28 mouse cellular contexts compared by ENCODE assay signal in the genomic region with DNA sequence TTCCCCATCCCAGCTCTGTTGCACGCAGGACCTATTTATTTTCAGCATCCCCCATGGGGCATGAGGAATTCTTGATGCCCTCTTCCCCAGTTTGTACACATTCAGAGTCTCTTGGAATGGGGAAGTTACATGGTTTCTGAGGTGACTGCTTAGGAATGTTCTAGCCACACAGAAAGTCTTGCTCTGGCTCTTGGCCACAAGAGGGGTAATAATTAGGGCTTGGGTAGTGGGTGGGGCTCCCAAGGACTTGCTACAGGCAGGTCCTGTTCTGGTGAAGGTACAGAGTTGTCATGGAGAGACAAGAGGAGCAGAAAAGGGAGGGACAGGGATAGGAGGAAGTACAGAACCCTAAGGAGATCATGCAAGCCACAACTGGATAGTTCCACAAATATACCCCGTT. TPM values are rescaled to one million over a fixed set of nuclear protein-coding genes. Genes with fewer than 3 reads are reported as not detected.
DNase-seq lines count a peak whose midpoint lies in the region; ATAC-seq and TF ChIP-seq lines count a peak whose summit lies in the region.
"Had no signal": no experiment of that assay in that cellular context is flagged by ENCODE, and none has a peak within 500 bp of the region (broad histone marks: within the 10 kb centered on the region; RNA-seq: fewer than 3 reads in every experiment).

No protein-coding gene starts in this region.

- TF ChIP-seq CTCF in lung, postnatal 0 days (IDR thresholded peaks at IDR 0.05), result no peak

- H3K27ac ChIP-seq in lung, postnatal 0 days (ENCODE audit: low read length), result peak overlapping the region; percentile 20; the same call in 1 of the 2 replicates
- no peak overlapping the region for H3K27ac ChIP-seq in forebrain, embryonic 13.5 days
- H3K27ac ChIP-seq: embryonic facial prominence, embryonic 15.5 days; hindbrain, embryonic 10.5 days; left cerebral cortex, adult 2 months; midbrain, embryonic 10.5 days; stomach, embryonic 15.5 days had no signal

- no peak overlapping the region for H3K4me2 ChIP-seq in lung, postnatal 0 days (replicated peaks; ENCODE audit: low read depth, low read length)
- H3K4me2 ChIP-seq in forebrain, embryonic 13.5 days, result no peak overlapping the region
- H3K4me2 ChIP-seq: embryonic facial prominence, embryonic 15.5 days; stomach, embryonic 15.5 days had no signal

- no peaks in the 10 kb centered on the region for H3K4me1 ChIP-seq in lung, postnatal 0 days (ENCODE audit: insufficient read depth, low read depth, low read length)
- H3K4me1 ChIP-seq in forebrain, embryonic 13.5 days, result no peaks in the 10 kb centered on the region
- H3K4me1 ChIP-seq: embryonic facial prominence, embryonic 15.5 days; hindbrain, embryonic 10.5 days; midbrain, embryonic 10.5 days; stomach, embryonic 15.5 days had no signal

- TF ChIP-seq EP300 in lung, postnatal 0 days (IDR thresholded peaks at IDR 0.05), result peak; percentile 88

- 50% methylated on average over 2 of the region's 2 CpGs for WGBS in lung, postnatal 0 days
- WGBS in forebrain, embryonic 13.5 days, result 86% methylated on average over 2 of the region's 2 CpGs

- H3K9me3 ChIP-seq in lung, postnatal 0 days (ENCODE audit: low read length), result no peaks in the 10 kb centered on the region
- no peaks in the 10 kb centered on the region for H3K9me3 ChIP-seq in forebrain, embryonic 13.5 days (replicated peaks)
- H3K9me3 ChIP-seq: midbrain, embryonic 10.5 days; stomach, embryonic 15.5 days had no signal

- 0 out of 2 replicates have a peak, but pooled peaks have one; percentile 22 for ATAC-seq in common myeloid progenitor, adult 5-6 weeks (replicated peaks; ENCODE audit: low read depth, poor library complexity, severe bottlenecking)
- peak; percentile 90 for ATAC-seq in lung, postnatal 0 days
- 0 out of 2 replicates have a peak, but pooled peaks have one; percentile 14 for ATAC-seq in megakaryocyte progenitor cell, adult 5-6 weeks (replicated peaks; ENCODE audit: poor library complexity)
- no peak for ATAC-seq in forebrain, embryonic 13.5 days
- ATAC-seq: activated CD4-positive, CD25-positive, alpha-beta regulatory T cell, adult 4 months had no signal

- no peaks in the 10 kb centered on the region for H3K36me3 ChIP-seq in lung, postnatal 0 days (ENCODE audit: insufficient read depth, low read length)
- no peaks in the 10 kb centered on the region for H3K36me3 ChIP-seq in forebrain, embryonic 13.5 days (ENCODE audit: poor library complexity, severe bottlenecking)
- H3K36me3 ChIP-seq: embryonic facial prominence, embryonic 15.5 days; hindbrain, embryonic 10.5 days; midbrain, embryonic 10.5 days; stomach, embryonic 15.5 days had no signal

- peak; percentile 11 for DNase-seq in urinary bladder, postnatal 25 days (ENCODE audit: low spot score)
- no peak for DNase-seq in urinary bladder, postnatal 4 days (ENCODE audit: low spot score in 2 of 2)
- peak; percentile 88 for DNase-seq in lung, postnatal 0 days (ENCODE audit: low spot score)
- DNase-seq in c-Kit-positive CD71-positive TER-119-positive erythroid progenitor cells, embryonic 14.5 days (ENCODE audit: low spot score), result no peak
- no peak for DNase-seq in spleen, postnatal 4 days (ENCODE audit: low spot score in 2 of 2)
- DNase-seq: cerebellum, adult 11-12 months; cerebellum, postnatal 25 days; gastrocnemius, postnatal 10 days; kidney, adult 18-20 months; kidney, postnatal 25 days; layer of hippocampus, adult 9-11 months; left cerebral cortex, postnatal 4 days; liver; right cerebral cortex, postnatal 25 days had no signal

- H3K4me3 ChIP-seq in lung, postnatal 0 days (ENCODE audit: low read depth, low read length), result no peak overlapping the region
- H3K4me3 ChIP-seq in forebrain, embryonic 13.5 days, result no peak overlapping the region
- H3K4me3 ChIP-seq: embryonic facial prominence, embryonic 15.5 days; hindbrain, embryonic 10.5 days; left cerebral cortex, adult 2 months; midbrain, embryonic 10.5 days; stomach, embryonic 15.5 days had no signal

- H3K27me3 ChIP-seq in lung, postnatal 0 days (replicated peaks; ENCODE audit: insufficient read depth, low read length), result no peaks in the 10 kb centered on the region
- no peaks in the 10 kb centered on the region for H3K27me3 ChIP-seq in forebrain, embryonic 13.5 days
- H3K27me3 ChIP-seq: embryonic facial prominence, embryonic 15.5 days; stomach, embryonic 15.5 days had no signal

- H3K9ac ChIP-seq in lung, postnatal 0 days (replicated peaks; ENCODE audit: low read depth), result no peak overlapping the region
- no peak overlapping the region for H3K9ac ChIP-seq in forebrain, embryonic 13.5 days
- H3K9ac ChIP-seq: embryonic facial prominence, embryonic 15.5 days; stomach, embryonic 15.5 days had no signal

RNA-seq across cellular contexts. Expression of a gene that starts 34.2 kb away (rescaled TPM):
- 8.1 and 9.7 TPM in 2 replicates for total RNA-seq in common myeloid progenitor, adult 5-6 weeks (2017)
- polyA plus RNA-seq in lung, postnatal 0 days (2015; fragmentation: Nextera tagmentation; extraction: Ambion mirVana), result 4.5 and 4.7 TPM in 2 replicates
- total RNA-seq in megakaryocyte progenitor cell, adult 5-6 weeks (2015), result 8.2 and 9.6 TPM in 2 replicates
- total RNA-seq in megakaryocyte progenitor cell, adult 5-6 weeks (2017), result 7.6 and 8.5 TPM in 2 replicates
- polyA plus RNA-seq in forebrain, embryonic 13.5 days (2015; fragmentation: Nextera tagmentation; extraction: Ambion mirVana), result 6.3 and 6.9 TPM in 2 replicates

RNA-seq across cellular contexts. Expression of a gene that starts 39.6 kb away (rescaled TPM):
- total RNA-seq in common myeloid progenitor, adult 5-6 weeks (2017), result not detected in 2 replicates
- 0.72 and 0.95 TPM in 2 replicates for polyA plus RNA-seq in lung, postnatal 0 days (2015; fragmentation: Nextera tagmentation; extraction: Ambion mirVana)
- total RNA-seq in megakaryocyte progenitor cell, adult 5-6 weeks (2015), result not detected in 2 replicates
- total RNA-seq in megakaryocyte progenitor cell, adult 5-6 weeks (2017), result not detected in 2 replicates
- not detected in 2 replicates for polyA plus RNA-seq in forebrain, embryonic 13.5 days (2015; fragmentation: Nextera tagmentation; extraction: Ambion mirVana)
- total RNA-seq: gastrocnemius, postnatal 10 days; midbrain, postnatal 0 days; neutrophil, adult 5-6 weeks had no signal
- polyA plus RNA-seq: activated CD4-positive, CD25-positive, alpha-beta regulatory T cell, adult 4 months; heart, postnatal 0 days; hindbrain, embryonic 10.5 days; liver, embryonic 16.5 days; midbrain, embryonic 10.5 days; spleen, adult 2 months; stomach, embryonic 15.5 days had no signal

RNA-seq across cellular contexts. Expression of a gene that starts 51.4 kb away (rescaled TPM):
- 94.4 and 110 TPM in 2 replicates for total RNA-seq in common myeloid progenitor, adult 5-6 weeks (2017)
- 87.4 and 98.1 TPM in 2 replicates for polyA plus RNA-seq in lung, postnatal 0 days (2015; fragmentation: Nextera tagmentation; extraction: Ambion mirVana)
- 100 and 105 TPM in 2 replicates for total RNA-seq in megakaryocyte progenitor cell, adult 5-6 weeks (2015)
- 120 and 133 TPM in 2 replicates for total RNA-seq in megakaryocyte progenitor cell, adult 5-6 weeks (2017)
- 98.5 and 99.6 TPM in 2 replicates for polyA plus RNA-seq in forebrain, embryonic 13.5 days (2015; fragmentation: Nextera tagmentation; extraction: Ambion mirVana)

Comparison
In these comparisons a context has a peak if more than half of its experiments do, and no peak if none do; other contexts are left out.
1. DNase-seq: peak in urinary bladder, postnatal 25 days (single experiment) and lung, postnatal 0 days (single experiment); none in urinary bladder, postnatal 4 days (0 of 2), c-Kit-positive CD71-positive TER-119-positive erythroid progenitor cells, embryonic 14.5 days (single experiment) and spleen, postnatal 4 days (0 of 2).